Mouse (Mus musculus): ENCODE measurements at regions not wholly inside any gene's neighbourhood (a gene's known extent, or its start where the extent isn't known, plus 50 kb on each side); places are given as distances from the start of the nearest gene placed in this dataset.
"Not testable (repeated sequence)": the region's sequence is repeated elsewhere in the genome, so short reads cannot be mapped to it uniquely, and the experiment has no call there.

- ATAC-seq (replicated peaks; ENCODE audit: low FRiP score, poor library complexity, severe bottlenecking), result no peak
Measured at GRCm38 (mm10) chr14:48607131-48607530, 66.5 kb downstream of the Otx2 start.

GRCm38 (mm10) chr14:48603490-48603889 is 70.1 kb downstream of the Otx2 start:
- no peak for ATAC-seq (replicated peaks; ENCODE audit: low FRiP score, poor library complexity, severe bottlenecking)

- ATAC-seq (replicated peaks; ENCODE audit: low FRiP score, poor library complexity, severe bottlenecking), result no peak
Measured at GRCm38 (mm10) chr14:48594334-48594733, 79.3 kb downstream of the Otx2 start.

- ATAC-seq (replicated peaks; ENCODE audit: low FRiP score, poor library complexity, severe bottlenecking), result no peak
Measured at GRCm38 (mm10) chr14:48593363-48593762, 80.3 kb downstream of the Otx2 start.

GRCm38 (mm10) chr14:48591483-48592230 is 82.0 kb downstream of the Otx2 start:
- ATAC-seq (replicated peaks; ENCODE audit: low FRiP score, poor library complexity, severe bottlenecking), result no peak

GRCm38 (mm10) chr14:48590426-48590825 is 83.2 kb downstream of the Otx2 start:
- no peak for ATAC-seq (replicated peaks; ENCODE audit: low FRiP score, poor library complexity, severe bottlenecking)

- ATAC-seq (replicated peaks; ENCODE audit: low FRiP score, poor library complexity, severe bottlenecking), result no peak
Measured at GRCm38 (mm10) chr14:48589702-48590325, 83.8 kb downstream of the Otx2 start.

GRCm38 (mm10) chr14:48585820-48586219 is 87.8 kb downstream of the Otx2 start:
- no peak for ATAC-seq (replicated peaks; ENCODE audit: low FRiP score, poor library complexity, severe bottlenecking)

GRCm38 (mm10) chr14:48584571-48584970 is 89.0 kb downstream of the Otx2 start:
- ATAC-seq (replicated peaks; ENCODE audit: low FRiP score, poor library complexity, severe bottlenecking), result no peak

GRCm38 (mm10) chr14:48583516-48583915 is 90.1 kb downstream of the Otx2 start:
- ATAC-seq (replicated peaks; ENCODE audit: low FRiP score, poor library complexity, severe bottlenecking), result no peak

- ATAC-seq (replicated peaks; ENCODE audit: low FRiP score, poor library complexity, severe bottlenecking), result no peak
Measured at GRCm38 (mm10) chr14:48582080-48582479, 91.5 kb downstream of the Otx2 start.

GRCm38 (mm10) chr14:48581308-48581707 is 92.3 kb downstream of the Otx2 start:
- not testable (repeated sequence) for ATAC-seq (replicated peaks; ENCODE audit: low FRiP score, poor library complexity, severe bottlenecking)

GRCm38 (mm10) chr14:48580396-48580795 is 93.2 kb downstream of the Otx2 start:
- peak; percentile 66 for ATAC-seq (replicated peaks; ENCODE audit: low FRiP score, poor library complexity, severe bottlenecking)

GRCm38 (mm10) chr14:48579985-48580384 is 93.6 kb downstream of the Otx2 start:
- ATAC-seq (replicated peaks; ENCODE audit: low FRiP score, poor library complexity, severe bottlenecking), result peak; percentile 71
